Mouse (Mus musculus): ENCODE data around the gene Cbr4. TPM values are rescaled to one million over a fixed set of nuclear protein-coding genes. Genes with fewer than 3 reads are reported as not detected.

The Cbr4 gene
- polyA plus RNA-seq, 1 experiment from 2014 or later, result 30.2 TPM

GRCm38 (mm10) chr8:61459763-61460162, 27.8 kb upstream of the Cbr4 start:
- WGBS (ENCODE audit: insufficient replicate concordance), result 83% methylated on average over 7 of the region's 7 CpGs
- ATAC-seq (replicated peaks; ENCODE audit: insufficient number of reproducible peaks, low FRiP score, low TSS enrichment), result no peak; the same call in 1 of the 2 replicates
- no peak overlapping the region for H3K9ac ChIP-seq (ENCODE audit: low read depth, low read length)

GRCm38 (mm10) chr8:61462221-61462620, 25.3 kb upstream of the Cbr4 start:
- no peaks in the 10 kb centered on the region for H3K9me3 ChIP-seq (replicated peaks; ENCODE audit: control insufficient read depth, low read length)
- no peak overlapping the region for H3K27ac ChIP-seq (ENCODE audit: low read depth, low read length)
- no peaks in the 10 kb centered on the region for H3K36me3 ChIP-seq (ENCODE audit: control insufficient read depth, insufficient read depth, low read length)
- no peak for ATAC-seq (replicated peaks; ENCODE audit: insufficient number of reproducible peaks, low FRiP score, low TSS enrichment)
- WGBS (ENCODE audit: insufficient replicate concordance), result 81% methylated on average over 5 of the region's 5 CpGs
- H3K9ac ChIP-seq (ENCODE audit: low read depth, low read length), result no peak overlapping the region
- no peak overlapping the region for H3K4me2 ChIP-seq
- H3K4me1 ChIP-seq (ENCODE audit: control insufficient read depth, insufficient read depth, low read length), result no peaks in the 10 kb centered on the region
- H3K27me3 ChIP-seq (ENCODE audit: control insufficient read depth, insufficient read depth, low read length), result no peaks in the 10 kb centered on the region
- no peak overlapping the region for H3K4me3 ChIP-seq (ENCODE audit: low read depth, low read length)

More at GRCm38 (mm10) chr8:61459763-61460162, 27.8 kb upstream of the Cbr4 start:
- no peak overlapping the region for H3K27ac ChIP-seq (ENCODE audit: low read depth, low read length)
- H3K4me2 ChIP-seq, result no peak overlapping the region
- no peaks in the 10 kb centered on the region for H3K9me3 ChIP-seq (replicated peaks; ENCODE audit: control insufficient read depth, low read length)
- H3K4me1 ChIP-seq (ENCODE audit: control insufficient read depth, insufficient read depth, low read length), result no peaks in the 10 kb centered on the region
- no peak overlapping the region for H3K4me3 ChIP-seq (ENCODE audit: low read depth, low read length)
- H3K36me3 ChIP-seq (ENCODE audit: control insufficient read depth, insufficient read depth, low read length), result no peaks in the 10 kb centered on the region
- no peaks in the 10 kb centered on the region for H3K27me3 ChIP-seq (ENCODE audit: control insufficient read depth, insufficient read depth, low read length)

GRCm38 (mm10) chr8:61464393-61464792, 23.1 kb upstream of the Cbr4 start:
- no peaks in the 10 kb centered on the region for H3K27me3 ChIP-seq (ENCODE audit: control insufficient read depth, insufficient read depth, low read length)
- no peaks in the 10 kb centered on the region for H3K9me3 ChIP-seq (replicated peaks; ENCODE audit: control insufficient read depth, low read length)
- no peaks in the 10 kb centered on the region for H3K36me3 ChIP-seq (ENCODE audit: control insufficient read depth, insufficient read depth, low read length)
- no peak overlapping the region for H3K9ac ChIP-seq (ENCODE audit: low read depth, low read length)
- ATAC-seq (replicated peaks; ENCODE audit: insufficient number of reproducible peaks, low FRiP score, low TSS enrichment), result no peak
- no peak overlapping the region for H3K4me2 ChIP-seq
- no peak overlapping the region for H3K27ac ChIP-seq (ENCODE audit: low read depth, low read length)
- WGBS (ENCODE audit: insufficient replicate concordance), result 65% methylated on average over 2 of the region's 2 CpGs
- no peaks in the 10 kb centered on the region for H3K4me1 ChIP-seq (ENCODE audit: control insufficient read depth, insufficient read depth, low read length)
- H3K4me3 ChIP-seq (ENCODE audit: low read depth, low read length), result no peak overlapping the region

GRCm38 (mm10) chr8:61466696-61467552, 20.6 kb upstream of the Cbr4 start:
- WGBS (ENCODE audit: insufficient replicate concordance), result 89% methylated on average over 15 of the region's 15 CpGs
- Histone ChIP-seq H3K27ac (ENCODE audit: low read depth, low read length) (no peak overlapping the region), H3K36me3 (ENCODE audit: control insufficient read depth, insufficient read depth, low read length) (no peaks in the 10 kb centered on the region), H3K9ac (ENCODE audit: low read depth, low read length) (no peak overlapping the region), H3K4me2 (no peak overlapping the region), H3K27me3 (ENCODE audit: control insufficient read depth, insufficient read depth, low read length) (no peaks in the 10 kb centered on the region), H3K4me1 (ENCODE audit: control insufficient read depth, insufficient read depth, low read length) (no peaks in the 10 kb centered on the region), H3K9me3 (replicated peaks; ENCODE audit: control insufficient read depth, low read length) (no peaks in the 10 kb centered on the region), H3K4me3 (ENCODE audit: low read depth, low read length) (no peak overlapping the region)
- no peak for ATAC-seq (replicated peaks; ENCODE audit: insufficient number of reproducible peaks, low FRiP score, low TSS enrichment)

GRCm38 (mm10) chr8:61467553-61467815, 20.1 kb upstream of the Cbr4 start:
- no peak overlapping the region for H3K4me2 ChIP-seq
- WGBS (ENCODE audit: insufficient replicate concordance), result 87% methylated on average over 3 of the region's 3 CpGs
- no peak overlapping the region for H3K4me3 ChIP-seq (ENCODE audit: low read depth, low read length)
- H3K9me3 ChIP-seq (replicated peaks; ENCODE audit: control insufficient read depth, low read length), result no peaks in the 10 kb centered on the region
- no peak overlapping the region for H3K9ac ChIP-seq (ENCODE audit: low read depth, low read length)
- H3K27me3 ChIP-seq (ENCODE audit: control insufficient read depth, insufficient read depth, low read length), result no peaks in the 10 kb centered on the region
- ATAC-seq (replicated peaks; ENCODE audit: insufficient number of reproducible peaks, low FRiP score, low TSS enrichment), result no peak
- H3K4me1 ChIP-seq (ENCODE audit: control insufficient read depth, insufficient read depth, low read length), result no peaks in the 10 kb centered on the region
- no peaks in the 10 kb centered on the region for H3K36me3 ChIP-seq (ENCODE audit: control insufficient read depth, insufficient read depth, low read length)
- no peak overlapping the region for H3K27ac ChIP-seq (ENCODE audit: low read depth, low read length)

GRCm38 (mm10) chr8:61470213-61470612, 17.3 kb upstream of the Cbr4 start:
- Histone ChIP-seq H3K9me3 (replicated peaks; ENCODE audit: control insufficient read depth, low read length) (no peaks in the 10 kb centered on the region), H3K4me2 (no peak overlapping the region), H3K4me1 (ENCODE audit: control insufficient read depth, insufficient read depth, low read length) (no peaks in the 10 kb centered on the region), H3K9ac (ENCODE audit: low read depth, low read length) (no peak overlapping the region), H3K4me3 (ENCODE audit: low read depth, low read length) (no peak overlapping the region), H3K27me3 (ENCODE audit: control insufficient read depth, insufficient read depth, low read length) (no peaks in the 10 kb centered on the region), H3K27ac (ENCODE audit: low read depth, low read length) (no peak overlapping the region), H3K36me3 (ENCODE audit: control insufficient read depth, insufficient read depth, low read length) (no peaks in the 10 kb centered on the region)
- ATAC-seq (replicated peaks; ENCODE audit: insufficient number of reproducible peaks, low FRiP score, low TSS enrichment), result no peak
- WGBS (ENCODE audit: insufficient replicate concordance), result 84% methylated on average over 4 of the region's 4 CpGs

GRCm38 (mm10) chr8:61475251-61475673, 12.3 kb upstream of the Cbr4 start:
- H3K27ac ChIP-seq (ENCODE audit: low read depth, low read length), result no peak overlapping the region
- no peak overlapping the region for H3K4me2 ChIP-seq
- no peaks in the 10 kb centered on the region for H3K27me3 ChIP-seq (ENCODE audit: control insufficient read depth, insufficient read depth, low read length)
- no peak overlapping the region for H3K9ac ChIP-seq (ENCODE audit: low read depth, low read length)
- no peaks in the 10 kb centered on the region for H3K36me3 ChIP-seq (ENCODE audit: control insufficient read depth, insufficient read depth, low read length)
- no peaks in the 10 kb centered on the region for H3K4me1 ChIP-seq (ENCODE audit: control insufficient read depth, insufficient read depth, low read length)
- H3K4me3 ChIP-seq (ENCODE audit: low read depth, low read length), result no peak overlapping the region
- ATAC-seq (replicated peaks; ENCODE audit: insufficient number of reproducible peaks, low FRiP score, low TSS enrichment), result no peak
- WGBS (ENCODE audit: insufficient replicate concordance), result 43% methylated on average over 5 of the region's 6 CpGs
- H3K9me3 ChIP-seq (replicated peaks; ENCODE audit: control insufficient read depth, low read length), result no peaks in the 10 kb centered on the region

- no peak overlapping the region for H3K27ac ChIP-seq (ENCODE audit: low read depth, low read length)
- no peaks in the 10 kb centered on the region for H3K27me3 ChIP-seq (ENCODE audit: control insufficient read depth, insufficient read depth, low read length)
- no peak overlapping the region for H3K4me2 ChIP-seq
- no peaks in the 10 kb centered on the region for H3K9me3 ChIP-seq (replicated peaks; ENCODE audit: control insufficient read depth, low read length)
- no peak for ATAC-seq (replicated peaks; ENCODE audit: insufficient number of reproducible peaks, low FRiP score, low TSS enrichment)
- no peaks in the 10 kb centered on the region for H3K36me3 ChIP-seq (ENCODE audit: control insufficient read depth, insufficient read depth, low read length)
- no peaks in the 10 kb centered on the region for H3K4me1 ChIP-seq (ENCODE audit: control insufficient read depth, insufficient read depth, low read length)
- H3K9ac ChIP-seq (ENCODE audit: low read depth, low read length), result no peak overlapping the region
- H3K4me3 ChIP-seq (ENCODE audit: low read depth, low read length), result no peak overlapping the region
- 82% methylated on average over 9 of the region's 9 CpGs for WGBS (ENCODE audit: insufficient replicate concordance)
Measured at GRCm38 (mm10) chr8:61476160-61476559, 11.4 kb upstream of the Cbr4 start.

GRCm38 (mm10) chr8:61478150-61478549, 9.4 kb upstream of the Cbr4 start:
- ATAC-seq (replicated peaks; ENCODE audit: insufficient number of reproducible peaks, low FRiP score, low TSS enrichment), result no peak
- H3K9ac ChIP-seq (ENCODE audit: low read depth, low read length), result no peak overlapping the region
- H3K9me3 ChIP-seq (replicated peaks; ENCODE audit: control insufficient read depth, low read length), result no peaks in the 10 kb centered on the region
- no peaks in the 10 kb centered on the region for H3K4me1 ChIP-seq (ENCODE audit: control insufficient read depth, insufficient read depth, low read length)
- 91% methylated on average over 4 of the region's 4 CpGs for WGBS (ENCODE audit: insufficient replicate concordance)
- H3K4me3 ChIP-seq (ENCODE audit: low read depth, low read length), result no peak overlapping the region
- no peak overlapping the region for H3K27ac ChIP-seq (ENCODE audit: low read depth, low read length)
- H3K27me3 ChIP-seq (ENCODE audit: control insufficient read depth, insufficient read depth, low read length), result no peaks in the 10 kb centered on the region
- no peak overlapping the region for H3K4me2 ChIP-seq
- H3K36me3 ChIP-seq (ENCODE audit: control insufficient read depth, insufficient read depth, low read length), result no peaks in the 10 kb centered on the region

Measured in heart, embryonic 11.5 days (tissue).